Mouse (Mus musculus) olfactory bulb, adult 2 months (tissue): ENCODE measurements at regions not wholly inside any gene's neighbourhood (a gene's known extent, or its start where the extent isn't known, plus 50 kb on each side); places are given as distances from the start of the nearest gene placed in this dataset.

Experiments
- H3K27ac ChIP-seq: fragments of 200-500 bp; 2 replicates; pipeline ENCODE4 v1.5.1; 2012; ENCODE audit warnings: low read depth, low read length; ENCODE audit not compliant: insufficient read depth
- H3K4me1 ChIP-seq: fragments of 200-500 bp; 2 replicates; pipeline ENCODE4 v1.6.1; 2012; ENCODE audit warnings: low read length; ENCODE audit not compliant: control insufficient read depth, insufficient read depth
- H3K4me3 ChIP-seq: fragments of 200-500 bp; 2 replicates; pipeline ENCODE4 v1.5.1; 2012; ENCODE audit warnings: mild to moderate bottlenecking, low read depth, low read length, moderate library complexity; ENCODE audit not compliant: insufficient read depth
- CTCF ChIP-seq: fragments of 200-500 bp; IDR thresholded peaks from 2 replicates; pipeline ENCODE4 v1.5.1; 2012; ENCODE audit warnings: low read depth, mild to moderate bottlenecking, low read length, moderate library complexity; ENCODE audit not compliant: insufficient read depth
- POLR2A ChIP-seq: fragments of 200-500 bp; IDR thresholded peaks from 2 replicates; pipeline ENCODE4 v1.6.1; 2012; ENCODE audit warnings: mild to moderate bottlenecking, low read depth, low read length, moderate library complexity; ENCODE audit not compliant: insufficient read depth
- WGBS: fragments of 180-500 bp; shearing (Covaris S2); methylation state at CpG from one replicate; pipeline ENCODE4 v1.1.7; 2018; 5-methylcytosine and 5-hydroxymethylcytosine counted together

DNA sequence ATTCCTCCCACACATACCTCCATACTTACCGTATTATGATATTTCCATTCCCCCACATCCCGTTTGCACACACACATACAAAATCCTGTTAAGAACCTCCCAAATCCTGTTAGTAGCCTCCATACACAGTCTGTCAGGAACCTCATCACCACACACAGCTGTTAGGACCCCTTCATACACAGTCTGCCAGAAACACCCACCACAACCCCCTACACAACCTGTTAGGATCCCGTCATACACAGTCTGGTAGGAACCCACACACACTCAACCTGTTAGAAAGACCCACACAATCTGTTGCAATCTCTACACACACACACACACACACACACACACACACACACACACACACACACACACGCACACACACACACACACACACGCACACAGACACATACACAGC, 187.5 kb upstream of the Fat4 start:
- Histone ChIP-seq H3K4me3 (no peak overlapping the region), H3K27ac (no peak overlapping the region), H3K4me1 (no peaks in the 10 kb centered on the region)
- WGBS: 89% methylated on average over 5 of the region's 5 CpGs
- TF ChIP-seq POLR2A (no peak), CTCF (no peak)

DNA sequence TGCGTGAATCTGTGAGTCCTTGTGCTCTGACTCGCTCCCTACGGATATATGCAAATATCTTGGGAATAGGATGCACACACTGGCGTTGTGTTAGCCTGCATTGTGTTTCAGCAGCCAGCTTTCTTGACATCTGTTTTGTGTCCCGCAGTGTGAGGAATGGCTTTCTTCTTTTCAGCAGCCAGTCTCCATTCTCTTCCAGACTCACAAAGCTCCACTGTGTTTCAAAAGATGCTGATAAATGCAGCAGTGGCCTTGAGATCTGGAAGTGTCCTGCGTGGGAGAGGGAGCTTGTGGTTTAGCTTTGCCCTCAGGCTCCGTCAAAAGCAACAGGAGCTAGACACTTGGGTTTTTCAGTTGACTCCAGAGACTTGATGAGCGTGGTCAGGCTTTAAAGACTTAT, 188.9 kb upstream of the Fat4 start:
- WGBS: 42% methylated on average over 8 of the region's 8 CpGs
- Histone ChIP-seq H3K4me3 (no peak overlapping the region), H3K4me1 (no peaks in the 10 kb centered on the region), H3K27ac (no peak overlapping the region)
- TF ChIP-seq CTCF (no peak), POLR2A (no peak)

DNA sequence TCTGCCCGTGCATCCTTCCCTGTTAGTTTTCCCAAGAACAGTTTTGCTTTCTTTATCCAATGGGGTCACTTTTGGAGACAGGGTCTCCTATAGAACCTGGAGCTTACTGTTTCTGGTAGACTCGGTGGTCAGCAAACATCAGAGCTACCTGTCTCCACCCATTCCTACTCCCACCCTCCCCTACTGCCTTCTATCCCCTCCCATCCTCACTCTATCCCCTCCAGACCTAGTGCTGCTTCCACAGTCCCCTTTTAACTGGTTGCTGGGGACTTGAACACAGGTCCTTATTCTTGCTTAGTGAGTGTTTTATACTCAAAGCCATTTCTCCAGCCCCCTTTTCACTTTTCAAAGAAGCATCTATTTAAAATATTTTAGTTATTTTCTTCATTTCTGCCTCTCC, 189.4 kb upstream of the Fat4 start:
- H3K27ac ChIP-seq: no peak overlapping the region
- no peak overlapping the region for H3K4me3 ChIP-seq
- TF ChIP-seq CTCF (no peak), POLR2A (no peak)
- WGBS: 76% methylated on average over 2 of the region's 2 CpGs
- H3K4me1 ChIP-seq: no peaks in the 10 kb centered on the region

GRCm38 (mm10) chr3:38695836-38696235, 190.9 kb upstream of the Fat4 start:
- Histone ChIP-seq H3K4me1 (no peaks in the 10 kb centered on the region), H3K27ac (no peak overlapping the region), H3K4me3 (no peak overlapping the region)
- TF ChIP-seq POLR2A (no peak), CTCF (no peak)
- 36% methylated on average over 7 of the region's 7 CpGs for WGBS

GRCm38 (mm10) chr3:38692768-38693167, 194.0 kb upstream of the Fat4 start:
- H3K4me1 ChIP-seq: no peaks in the 10 kb centered on the region
- TF ChIP-seq CTCF (no peak), POLR2A (no peak)
- H3K4me3 ChIP-seq: no peak overlapping the region
- H3K27ac ChIP-seq: no peak overlapping the region

DNA sequence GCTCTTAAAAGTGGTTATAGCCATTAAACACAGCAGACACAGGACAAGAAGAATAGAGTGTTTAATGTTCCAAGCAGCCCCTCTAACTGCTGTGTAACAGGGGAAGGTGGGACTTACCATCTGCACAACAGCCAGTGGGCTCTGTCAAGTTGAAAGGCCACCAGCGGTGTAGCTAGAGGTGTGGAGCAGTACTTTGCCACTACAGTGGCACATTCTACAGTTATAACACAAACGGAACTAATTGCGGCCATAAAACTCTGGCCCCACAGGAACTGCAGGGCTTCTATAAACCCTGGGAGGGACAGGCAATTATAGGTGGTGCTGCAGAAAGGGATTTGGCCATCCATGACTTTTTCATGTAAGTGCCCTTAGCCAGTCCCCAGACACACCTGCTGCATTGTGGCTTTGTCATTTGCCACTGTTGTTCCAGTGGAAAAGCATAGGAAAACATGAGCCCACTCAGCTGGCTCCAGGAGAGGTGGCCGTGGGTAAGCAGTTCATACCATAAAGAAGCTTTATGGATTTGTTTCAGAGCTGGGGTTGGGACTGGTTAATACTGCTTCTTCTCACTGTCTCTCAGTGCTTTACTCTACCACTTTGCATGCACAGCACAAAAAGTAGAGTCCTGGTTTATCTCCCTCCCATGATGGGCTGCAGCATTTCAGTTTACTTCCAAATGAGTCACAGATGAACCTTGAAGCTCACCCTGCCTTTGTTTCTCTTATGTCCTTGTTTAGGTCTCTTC, 199.8 kb upstream of the Ankrd50 start:
- no peak overlapping the region for H3K4me3 ChIP-seq
- TF ChIP-seq POLR2A (no peak), CTCF (no peak)
- 88% methylated on average over 4 of the region's 4 CpGs for WGBS

DNA sequence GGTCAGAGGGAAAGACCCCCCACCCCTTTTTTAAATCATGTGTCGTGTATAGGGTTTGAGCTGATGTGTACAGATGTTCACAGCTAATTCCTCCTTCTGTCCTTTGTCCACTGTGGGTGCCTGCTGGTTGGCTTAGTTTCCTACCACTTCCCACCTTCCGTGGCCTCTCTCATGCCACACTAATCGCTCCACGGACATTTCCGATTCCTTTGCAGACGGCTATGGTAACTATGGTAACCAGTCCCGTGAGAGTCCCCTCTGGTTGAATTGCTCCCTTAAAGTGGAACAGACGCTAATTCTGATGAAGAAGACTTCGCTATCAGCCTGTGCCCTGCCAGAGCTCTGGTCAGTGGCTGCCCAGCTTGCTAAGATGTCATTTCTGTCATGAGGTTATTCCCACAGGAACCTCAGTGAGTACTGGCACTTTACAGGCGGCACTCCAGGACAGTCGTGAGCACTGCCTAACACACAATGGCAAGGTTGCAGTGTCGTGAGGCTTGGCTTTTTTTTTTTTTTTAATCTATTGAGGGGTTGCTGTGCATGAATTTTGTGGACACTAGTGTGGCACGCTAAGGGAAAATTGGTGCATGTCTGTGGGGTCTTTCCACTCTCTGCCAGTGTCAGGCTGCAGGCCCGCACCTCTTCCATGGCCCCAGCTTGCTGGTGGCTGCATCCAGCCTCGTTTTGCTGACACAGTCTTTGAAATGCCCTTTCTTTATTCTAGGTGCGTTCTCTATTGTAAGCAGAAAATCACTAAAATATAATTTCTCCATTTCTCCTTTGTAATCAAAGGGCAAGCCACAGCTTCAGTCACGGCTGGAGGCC, 179.2 kb upstream of the Ankrd50 start:
- Histone ChIP-seq H3K27ac (no peak overlapping the region), H3K4me1 (no peaks in the 10 kb centered on the region), H3K4me3 (no peak overlapping the region)
- TF ChIP-seq POLR2A: no peak
- 59% methylated on average over 17 of the region's 17 CpGs for WGBS

More for the DNA sequence above, 199.8 kb upstream of the Ankrd50 start:
- Histone ChIP-seq H3K4me1 (no peaks in the 10 kb centered on the region), H3K27ac (no peak overlapping the region)

DNA sequence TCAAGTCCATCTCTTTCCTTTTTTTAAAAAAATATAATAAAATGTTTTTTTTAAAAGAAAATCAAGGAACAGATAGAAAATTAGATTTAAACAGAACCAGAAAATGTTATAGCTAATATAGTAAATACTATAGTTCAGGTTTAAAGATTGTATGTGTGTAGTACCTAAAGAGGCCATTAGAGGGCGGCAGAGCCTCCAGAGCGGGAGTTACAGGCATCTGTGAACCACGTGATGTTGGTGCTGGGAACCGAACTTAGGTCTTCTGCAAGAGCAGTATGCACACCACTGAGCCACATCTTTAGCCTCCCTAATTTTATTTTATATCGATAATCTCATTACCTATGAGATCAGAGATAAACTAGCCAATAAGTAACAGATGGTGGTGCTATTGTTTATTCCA, 178.4 kb upstream of the Ankrd50 start:
- H3K4me3 ChIP-seq: no peak overlapping the region
- WGBS: 72% methylated on average over 5 of the region's 5 CpGs
- H3K4me1 ChIP-seq: no peaks in the 10 kb centered on the region
- H3K27ac ChIP-seq: no peak overlapping the region
- 0 out of 2 replicates have a peak, but pooled peaks have one; percentile 24 for TF ChIP-seq CTCF
- TF ChIP-seq POLR2A: no peak

DNA sequence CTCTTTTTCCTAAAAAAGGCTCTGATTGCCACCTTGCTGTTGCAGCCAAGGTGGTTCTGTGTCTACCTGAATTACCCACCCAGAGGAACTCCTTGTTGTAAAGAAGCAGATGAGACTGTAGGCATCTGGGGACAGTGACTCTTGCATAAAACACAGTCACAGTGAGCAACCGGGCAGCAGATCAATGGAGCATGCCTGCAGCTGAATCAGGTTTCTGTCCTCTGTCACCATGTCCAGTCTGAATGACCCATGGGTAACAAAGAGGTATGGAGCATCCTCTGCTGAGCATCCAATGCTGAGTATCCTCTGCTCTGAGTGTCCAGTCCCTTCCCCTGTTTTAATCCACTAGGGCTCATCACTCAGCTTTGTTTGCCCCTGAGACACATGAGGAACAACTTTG, 172.1 kb upstream of the Ankrd50 start:
- H3K27ac ChIP-seq: no peak overlapping the region
- no peak for TF ChIP-seq POLR2A
- no peak for TF ChIP-seq CTCF
- H3K4me1 ChIP-seq: no peaks in the 10 kb centered on the region
- no peak overlapping the region for H3K4me3 ChIP-seq
- WGBS: 93% methylated on average over 1 of the region's 1 CpGs
